Mouse (Mus musculus) right cerebral cortex, postnatal 14 days (tissue): Measurements from ENCODE around the gene Adh7.

Experiments used
- DNase-seq: peaks from one replicate; pipeline ENCODE4 v3.0.0; 2022

Adh7 gene

GRCm38 (mm10) chr3:138255366-138255765, 37.8 kb downstream of the Adh7 start:
- DNase-seq: no peak

GRCm38 (mm10) chr3:138255780-138256550, 38.4 kb downstream of the Adh7 start:
- DNase-seq: no peak

- no peak for DNase-seq
These were observed 43.4 kb downstream of the Adh7 start, which contains the start of gene Adh1 for GRCm38 (mm10) chr3:138260721-138261669. Gene Adh1 (plus strand): TSS chr3:138260991.

GRCm38 (mm10) chr3:138262568-138262967, 45.0 kb downstream of the Adh7 start:
- DNase-seq: no peak

- no peak for DNase-seq
These were observed 45.8 kb downstream of the Adh7 start for GRCm38 (mm10) chr3:138263154-138263930.

- no peak for DNase-seq
These were observed 47.1 kb downstream of the Adh7 start for GRCm38 (mm10) chr3:138264648-138265047.

GRCm38 (mm10) chr3:138270507-138270906, 52.9 kb downstream of the Adh7 start:
- no peak for DNase-seq

GRCm38 (mm10) chr3:138271297-138271696, 53.7 kb downstream of the Adh7 start:
- DNase-seq: no peak

- no peak for DNase-seq
These were observed 55.5 kb downstream of the Adh7 start for GRCm38 (mm10) chr3:138273080-138273479.

- DNase-seq: no peak
These were observed 57.5 kb downstream of the Adh7 start for GRCm38 (mm10) chr3:138275100-138275499.

GRCm38 (mm10) chr3:138282556-138282955, 65.0 kb downstream of the Adh7 start:
- no peak for DNase-seq
